Mouse (Mus musculus) lung, postnatal 36 days (tissue): Measurements from ENCODE around the gene Olfr1282.
"Not testable (repeated sequence)": the region's sequence is repeated elsewhere in the genome, so short reads cannot be mapped to it uniquely, and the experiment has no call there.

Experiments used
- DNase-seq: peaks from one replicate; pipeline ENCODE4 v3.0.0; 2022; ENCODE audit warnings: mixed read lengths

Gene Olfr1282

GRCm38 (mm10) chr2:111335976-111336375, at the start of gene Olfr1282:
TSS of gene Olfr1282 (minus strand) at chr2:111336076.
- no peak for DNase-seq

GRCm38 (mm10) chr2:111375222-111375621, 39.3 kb upstream of the Olfr1282 start, which contains the start of gene Olfr1284:
TSS of gene Olfr1284 (plus strand) at chr2:111375522.
- no peak for DNase-seq

- DNase-seq = no peak
These were observed 30.6 kb upstream of the Olfr1282 start, which contains the start of gene Olfr1283 for GRCm38 (mm10) chr2:111366490-111366889. TSS of gene Olfr1283 (plus strand) at chr2:111366790.

- not testable (repeated sequence) for DNase-seq
These were observed 2.2 kb downstream of the Olfr1282 start for GRCm38 (mm10) chr2:111333721-111334120.

- DNase-seq = no peak
These were observed 9.7 kb downstream of the Olfr1282 start, which contains the start of gene Olfr1281 for GRCm38 (mm10) chr2:111326220-111326619. TSS of gene Olfr1281 (plus strand) at chr2:111326520.

GRCm38 (mm10) chr2:111313717-111314116, 22.2 kb downstream of the Olfr1282 start, which contains the start of gene Olfr1280:
TSS of gene Olfr1280 (plus strand) at chr2:111314017.
- no peak for DNase-seq

- no peak for DNase-seq
These were observed 35.5 kb downstream of the Olfr1282 start, which contains the start of gene Olfr1279 for GRCm38 (mm10) chr2:111300374-111300773. TSS of gene Olfr1279 (plus strand) at chr2:111300635.

- no peak for DNase-seq
These were observed 37.3 kb downstream of the Olfr1282 start for GRCm38 (mm10) chr2:111298541-111298940.

- DNase-seq = no peak
These were observed 46.0 kb downstream of the Olfr1282 start, which contains the start of gene Olfr1278 for GRCm38 (mm10) chr2:111289836-111290235. TSS of gene Olfr1278 (plus strand) at chr2:111290136.
